Mouse (Mus musculus) midbrain, postnatal 0 days (tissue): ENCODE measurements at regions not wholly inside any gene's neighbourhood (a gene's known extent, or its start where the extent isn't known, plus 50 kb on each side); places are given as distances from the start of the nearest gene placed in this dataset.

Source experiments
- ATAC-seq: fragments of 200-750 bp; cut with Nextera tagmentation; 2 replicates; pipeline ENCODE4 v1.8.0; 2017; ENCODE audit warnings: moderate number of reproducible peaks, mild to moderate bottlenecking, moderate TSS enrichment, moderate library complexity; ENCODE audit not compliant: low FRiP score
- DNase-seq: peaks from one replicate; pipeline ENCODE4 v3.0.0-alpha.2; 2015; ENCODE audit warnings: low spot score
- H3K27ac ChIP-seq: fragments of 300-500 bp; sonication (generic); 2 replicates; pipeline ENCODE4 v1.5.1; 2014; ENCODE audit warnings: low read depth, mild to moderate bottlenecking, low read length, mixed read lengths
- H3K27me3 ChIP-seq: fragments of 300-500 bp; sonication (generic); 2 replicates; pipeline ENCODE4 v1.6.1; 2014; ENCODE audit warnings: low read length, control low read depth, mixed read lengths; ENCODE audit not compliant: insufficient read depth
- H3K36me3 ChIP-seq: fragments of 300-500 bp; sonication (generic); 2 replicates; pipeline ENCODE4 v1.6.1; 2014; ENCODE audit warnings: low read length, control low read depth, mixed read lengths; ENCODE audit not compliant: insufficient read depth
- H3K4me1 ChIP-seq: fragments of 300-500 bp; sonication (generic); 2 replicates; pipeline ENCODE4 v1.6.1; 2014; ENCODE audit warnings: mild to moderate bottlenecking, control low read depth, antibody characterized with exemption, low read length, mixed read lengths; ENCODE audit not compliant: insufficient read depth
- H3K4me2 ChIP-seq: fragments of 300-500 bp; sonication (generic); 2 replicates; pipeline ENCODE4 v1.6.1; 2014; ENCODE audit warnings: low read depth, mild to moderate bottlenecking, low read length, mixed read lengths; ENCODE audit not compliant: poor library complexity, severe bottlenecking
- H3K4me3 ChIP-seq: fragments of 300-500 bp; sonication (generic); 2 replicates; pipeline ENCODE4 v1.5.1; 2014; ENCODE audit warnings: low read depth, mild to moderate bottlenecking, low read length, moderate library complexity
- H3K9ac ChIP-seq: fragments of 300-500 bp; sonication (generic); replicated peaks from 2 replicates; pipeline ENCODE4 v1.6.1; 2014; ENCODE audit warnings: mild to moderate bottlenecking, low read length, moderate library complexity, mixed read lengths; ENCODE audit not compliant: poor library complexity, severe bottlenecking
- H3K9me3 ChIP-seq: fragments of 300-500 bp; sonication (generic); 2 replicates; pipeline ENCODE4 v1.6.1; 2016; ENCODE audit warnings: low read length, control low read depth
- CTCF ChIP-seq: IDR thresholded peaks from 2 replicates; pipeline ENCODE4 v1.5.1; 2016; ENCODE audit warnings: antibody characterized with exemption, mild to moderate bottlenecking
- WGBS: fragments of 180-500 bp; shearing (Covaris S2); extraction: QIAGEN DNeasy Blood & Tissue Kit; methylation state at CpG from one replicate; pipeline ENCODE4 v1.1.7; 2014; 5-methylcytosine and 5-hydroxymethylcytosine counted together

DNA sequence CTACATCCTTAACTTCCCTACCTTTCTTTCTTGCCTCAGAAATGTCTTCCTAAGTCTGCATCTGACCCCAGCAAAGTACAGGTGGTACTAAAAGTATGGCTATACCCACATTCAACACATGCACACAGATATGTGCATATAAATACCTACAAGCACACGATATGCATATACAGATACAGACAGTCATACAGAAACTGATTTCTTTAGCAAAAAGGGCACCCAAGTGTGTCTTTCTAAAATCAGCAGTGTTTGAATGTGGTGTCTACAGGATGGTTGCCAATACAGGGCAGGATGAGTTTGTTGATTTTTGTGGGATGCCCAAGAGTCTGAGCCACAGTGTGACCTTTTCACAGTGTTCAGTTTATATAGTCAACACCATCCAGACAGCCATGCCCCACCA, 67.0 kb upstream of the Klf13 start:
- Histone ChIP-seq H3K27ac (no peak overlapping the region), H3K4me2 (no peak overlapping the region), H3K27me3 (no peaks in the 10 kb centered on the region), H3K9ac (no peak overlapping the region), H3K4me1 (no peaks in the 10 kb centered on the region), H3K36me3 (no peaks in the 10 kb centered on the region), H3K4me3 (no peak overlapping the region), H3K9me3 (no peaks in the 10 kb centered on the region)
- no peak for TF ChIP-seq CTCF
- WGBS: 91% methylated on average over 1 of the region's 1 CpGs
- ATAC-seq (no peak), DNase-seq (no peak)

DNA sequence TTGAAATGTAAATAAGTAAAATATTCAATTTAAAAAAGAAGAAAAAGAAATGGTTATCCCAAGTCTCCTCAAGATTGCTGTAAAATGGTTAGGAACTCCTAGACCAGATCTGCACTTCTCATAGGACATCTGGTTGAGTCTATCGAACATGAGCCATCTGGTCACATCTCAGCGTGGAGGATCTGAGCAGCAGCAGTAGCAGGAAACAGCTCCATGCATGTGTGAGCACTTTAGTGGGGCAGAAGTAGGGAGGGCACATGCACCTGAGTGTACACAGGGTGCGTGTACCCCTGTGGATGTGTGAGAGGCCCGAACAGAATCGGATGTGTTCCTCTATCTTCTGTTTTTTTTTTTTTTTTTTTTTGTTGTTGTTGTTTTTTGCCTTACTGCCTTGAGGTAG, 65.2 kb upstream of the Klf13 start:
- Histone ChIP-seq H3K4me3 (no peak overlapping the region), H3K4me2 (no peak overlapping the region), H3K4me1 (no peaks in the 10 kb centered on the region), H3K9ac (no peak overlapping the region), H3K36me3 (no peaks in the 10 kb centered on the region), H3K9me3 (no peaks in the 10 kb centered on the region), H3K27me3 (no peaks in the 10 kb centered on the region), H3K27ac (no peak overlapping the region)
- WGBS: 91% methylated on average over 5 of the region's 5 CpGs
- ATAC-seq (no peak), DNase-seq (no peak)
- TF ChIP-seq CTCF: no peak

DNA sequence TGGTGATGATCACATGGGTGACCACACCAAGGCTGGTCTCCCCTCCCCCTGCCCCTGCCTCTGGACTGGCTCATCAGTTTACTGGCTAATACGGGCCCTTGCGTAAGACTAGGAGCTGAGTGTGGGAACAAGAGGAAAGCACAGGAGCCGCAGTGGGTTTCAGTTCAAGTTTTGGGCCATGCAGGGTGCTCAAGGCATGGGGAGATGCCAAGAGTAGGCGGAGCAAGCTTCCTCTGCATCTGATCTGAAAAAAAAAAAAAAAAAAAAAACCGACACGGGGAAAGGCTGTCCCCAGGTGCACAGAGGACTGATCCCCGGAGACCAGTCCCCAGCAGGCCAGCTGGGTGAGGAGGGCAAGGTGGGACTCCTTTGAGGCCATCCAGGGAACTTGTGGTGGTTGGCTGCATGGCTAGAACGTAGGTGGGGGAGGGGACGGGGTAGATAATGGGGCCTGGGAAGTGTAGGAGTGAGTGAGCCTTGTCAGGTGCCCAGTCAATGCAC, 62.9 kb upstream of the Klf13 start:
- H3K9me3 ChIP-seq: no peaks in the 10 kb centered on the region
- no peaks in the 10 kb centered on the region for H3K27me3 ChIP-seq
- no peaks in the 10 kb centered on the region for H3K36me3 ChIP-seq
- H3K4me3 ChIP-seq: no peak overlapping the region
- no peak overlapping the region for H3K4me2 ChIP-seq
- no peak overlapping the region for H3K27ac ChIP-seq
- WGBS: 67% methylated on average over 9 of the region's 9 CpGs
- no peak overlapping the region for H3K9ac ChIP-seq
- no peak for DNase-seq
- no peak for ATAC-seq
- no peak for TF ChIP-seq CTCF
- H3K4me1 ChIP-seq: no peaks in the 10 kb centered on the region

DNA sequence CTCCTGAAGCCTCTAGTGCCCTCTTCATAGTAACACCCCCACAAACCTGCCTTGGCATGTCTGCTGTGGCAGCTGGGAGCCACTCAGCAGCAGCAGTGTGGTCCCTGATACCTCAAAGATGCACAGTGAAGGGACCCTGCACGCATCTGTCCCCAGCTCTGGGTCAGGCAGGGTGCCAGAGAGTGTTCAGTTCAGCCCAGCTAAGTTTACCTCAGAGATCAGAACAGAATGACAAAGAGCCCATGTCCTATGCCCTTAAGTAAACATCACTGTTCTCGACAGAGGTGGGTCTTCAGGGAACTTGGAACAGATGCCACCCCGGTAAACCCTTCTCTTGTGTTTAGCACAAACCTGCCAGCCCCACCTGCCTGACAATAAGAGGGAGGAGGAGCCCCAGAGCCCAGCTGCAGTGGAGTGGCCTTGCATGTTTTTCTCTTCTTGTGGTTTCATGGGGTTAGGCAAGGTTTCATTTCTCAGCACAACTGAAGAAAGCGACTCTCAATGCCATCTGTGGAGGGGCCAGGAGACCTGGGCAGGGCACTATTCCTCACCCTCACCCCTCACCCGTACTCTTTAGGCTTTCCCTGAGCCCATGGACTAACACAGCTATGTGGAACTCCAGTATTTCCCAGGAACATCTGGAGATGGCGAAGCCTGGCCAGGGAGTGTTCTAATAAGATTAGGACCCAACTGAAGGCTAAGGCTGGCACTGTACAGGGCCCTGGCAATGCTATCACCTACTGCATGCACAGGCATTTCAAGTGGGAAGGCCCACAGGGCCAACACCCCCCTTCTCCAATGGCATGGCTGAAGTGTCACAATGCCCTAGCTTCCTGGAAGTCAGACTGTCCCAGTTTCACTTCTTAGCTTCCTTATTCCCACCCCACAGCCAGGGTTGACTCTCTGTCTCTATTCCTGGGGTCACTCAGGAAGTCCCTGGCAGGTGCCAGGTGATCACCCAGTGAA, 60.6 kb upstream of the Klf13 start:
- 64% methylated on average over 6 of the region's 6 CpGs for WGBS
- DNase-seq (no peak), ATAC-seq (no peak)
- Histone ChIP-seq H3K9ac (no peak overlapping the region), H3K27me3 (no peaks in the 10 kb centered on the region), H3K4me1 (no peaks in the 10 kb centered on the region), H3K36me3 (no peaks in the 10 kb centered on the region), H3K4me3 (no peak overlapping the region), H3K27ac (no peak overlapping the region), H3K9me3 (no peaks in the 10 kb centered on the region), H3K4me2 (no peak overlapping the region)
- no peak for TF ChIP-seq CTCF

DNA sequence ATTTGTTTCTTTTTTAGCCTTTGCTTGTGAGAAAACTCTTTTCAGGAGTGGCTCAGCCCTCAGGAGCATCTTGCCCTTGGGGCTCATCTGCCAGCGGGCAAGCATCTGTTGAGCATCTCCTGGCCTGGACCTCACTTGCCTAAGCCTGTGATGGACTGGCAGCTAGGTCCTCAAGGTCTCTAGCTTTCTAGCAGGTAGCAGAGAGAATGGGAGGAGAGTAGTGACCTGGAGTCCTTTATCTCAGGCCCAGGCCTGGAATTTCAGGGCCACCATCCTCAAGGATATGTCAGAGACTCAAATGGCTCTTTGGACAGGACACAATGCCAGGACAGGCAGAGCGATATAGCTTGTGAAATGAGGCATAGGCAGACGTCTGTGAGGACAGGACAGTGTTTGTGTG, 59.3 kb upstream of the Klf13 start:
- H3K9me3 ChIP-seq: no peaks in the 10 kb centered on the region
- H3K4me2 ChIP-seq: no peak overlapping the region
- 75% methylated on average over 3 of the region's 3 CpGs for WGBS
- H3K4me1 ChIP-seq: no peaks in the 10 kb centered on the region
- no peaks in the 10 kb centered on the region for H3K27me3 ChIP-seq
- no peak overlapping the region for H3K9ac ChIP-seq
- no peaks in the 10 kb centered on the region for H3K36me3 ChIP-seq
- H3K27ac ChIP-seq: no peak overlapping the region
- H3K4me3 ChIP-seq: no peak overlapping the region
- DNase-seq: no peak
- ATAC-seq: no peak
- TF ChIP-seq CTCF: no peak

DNA sequence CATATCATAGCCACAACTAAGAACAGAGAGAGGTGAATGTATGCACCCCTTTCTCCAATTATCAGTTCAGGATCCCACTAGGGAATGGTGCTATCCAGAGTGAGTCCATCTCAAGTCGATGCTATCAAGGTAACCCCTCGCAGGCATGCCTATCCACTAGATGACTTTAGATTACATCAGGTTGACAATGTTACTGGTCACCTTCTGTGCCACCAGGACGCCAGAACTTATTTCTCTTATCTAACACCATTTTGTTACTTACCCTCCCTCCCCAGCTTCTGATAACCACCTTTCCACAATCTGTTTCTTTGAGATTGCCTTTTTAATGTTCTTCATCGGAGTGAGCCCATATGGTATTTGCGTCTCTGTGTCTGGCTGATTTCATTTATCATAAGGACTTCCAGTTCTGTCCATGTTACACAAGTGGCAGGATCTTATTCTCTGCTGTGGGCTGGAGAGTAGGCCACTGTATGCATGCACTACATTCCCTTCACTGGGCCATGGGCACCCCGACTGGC, 57.9 kb upstream of the Klf13 start:
- no peak for TF ChIP-seq CTCF
- Histone ChIP-seq H3K9ac (no peak overlapping the region), H3K27ac (no peak overlapping the region), H3K4me3 (no peak overlapping the region), H3K9me3 (no peaks in the 10 kb centered on the region), H3K4me1 (no peaks in the 10 kb centered on the region), H3K36me3 (no peaks in the 10 kb centered on the region), H3K4me2 (no peak overlapping the region), H3K27me3 (no peaks in the 10 kb centered on the region)
- 86% methylated on average over 6 of the region's 6 CpGs for WGBS
- no peak for DNase-seq
- no peak for ATAC-seq
